Mouse (Mus musculus) cerebellum, postnatal 4 days (tissue): ENCODE results near the gene Hey2.

ENCODE experiments used
- DNase-seq, 2 experiments: peaks; one replicate each; pipeline ENCODE4 v3.0.0; 2022; ENCODE audit warnings: low spot score in 2 of 2, mixed read lengths in 1 of 2

The Hey2 gene

DNA sequence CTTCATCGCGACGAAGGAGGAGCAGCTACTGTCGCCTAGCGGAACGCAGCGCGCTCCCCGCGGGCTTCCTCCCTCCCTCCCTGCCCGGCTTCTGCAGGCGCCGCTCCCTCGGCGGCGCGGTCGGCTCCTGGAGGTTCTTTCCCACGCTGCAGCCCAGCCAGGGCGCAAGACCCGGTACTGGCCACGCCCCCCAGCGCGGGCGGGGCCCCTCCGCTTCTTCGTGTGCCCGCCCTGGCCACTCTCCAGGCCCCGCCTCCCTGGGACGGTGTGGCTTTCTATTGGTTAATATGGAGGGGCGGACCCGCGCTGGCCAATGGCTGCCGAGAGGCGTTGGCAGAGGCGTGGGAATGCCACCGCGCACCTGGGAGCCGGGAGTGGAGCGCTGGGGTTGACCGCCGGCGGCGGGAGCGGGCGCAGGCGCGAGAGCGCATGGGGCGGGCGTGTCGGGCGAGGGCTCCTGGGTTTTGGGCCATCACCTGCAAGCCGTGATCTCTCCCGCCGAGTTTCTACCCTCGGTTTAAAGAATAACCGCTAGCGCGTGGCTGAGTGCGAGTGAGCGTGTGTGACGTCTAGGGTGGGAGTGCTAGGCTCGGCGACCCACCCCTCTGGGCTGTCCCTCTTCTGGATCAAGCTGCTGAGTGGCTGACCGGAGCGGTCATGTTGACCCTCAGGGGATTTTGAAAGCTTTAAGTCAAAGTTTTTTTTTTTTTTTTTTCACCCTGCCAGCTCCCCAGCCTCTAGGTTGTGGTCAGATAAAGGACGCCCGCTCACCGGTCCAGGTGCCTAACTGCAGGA is at the start of gene Hey2:
Gene Hey2, minus strand, starts transcription at position 159 of the 795 bp plus-strand sequence.
- peak; percentile 97 to 99 for DNase-seq

DNA sequence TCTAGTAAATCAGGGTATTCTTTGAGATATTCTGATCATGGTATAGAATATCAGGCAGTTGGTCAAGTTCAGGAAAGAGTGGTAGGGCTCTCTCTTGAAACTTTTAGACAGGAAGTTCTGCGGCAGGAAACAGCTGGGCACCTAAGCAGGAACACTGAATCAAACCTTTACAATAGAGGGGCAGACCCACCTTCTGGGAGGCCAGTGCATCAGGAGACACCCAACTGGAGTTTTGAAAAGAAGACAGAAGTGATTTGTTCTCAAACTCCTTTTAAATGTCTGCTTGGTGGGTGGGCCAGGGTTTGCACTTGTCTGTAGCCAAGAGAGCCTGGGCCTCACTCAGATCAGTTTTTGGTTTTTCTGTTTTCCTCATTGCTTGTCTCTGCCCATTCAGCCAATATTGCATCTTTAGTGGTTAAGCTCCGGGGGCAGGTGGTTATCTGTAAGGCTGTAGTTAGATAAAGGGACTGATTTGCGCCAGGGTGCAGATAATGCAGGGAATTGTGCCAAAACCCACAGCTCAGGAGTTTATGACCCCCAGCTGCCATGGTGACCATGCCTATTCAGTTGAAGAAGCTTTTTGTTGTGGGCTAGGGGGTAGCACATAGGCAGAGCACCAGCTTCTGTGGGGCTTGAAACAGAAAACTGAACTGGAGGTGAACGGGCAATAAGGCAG is 40.6 kb upstream of the Hey2 start:
- no peak for DNase-seq

DNA sequence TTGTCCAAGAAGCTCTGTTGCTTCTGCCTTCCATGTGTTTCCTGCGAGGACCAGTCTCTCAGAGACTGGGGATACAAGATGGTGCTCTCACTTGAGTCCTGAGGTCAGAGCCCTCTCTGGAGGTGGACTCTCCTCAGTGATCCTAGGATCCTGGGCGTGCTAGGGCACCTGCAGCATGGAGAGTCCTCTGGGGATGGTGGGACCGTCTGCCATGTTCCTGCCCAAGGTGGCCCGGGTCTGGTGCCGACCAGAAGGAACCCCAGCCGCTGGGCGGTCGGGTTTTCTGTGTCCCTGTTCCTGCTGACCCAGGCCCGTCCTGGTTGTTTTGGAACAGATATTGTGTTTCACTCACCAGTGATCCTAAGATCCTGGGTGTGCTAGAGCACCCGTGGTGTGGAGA is 38.5 kb upstream of the Hey2 start:
- DNase-seq: no peak

DNA sequence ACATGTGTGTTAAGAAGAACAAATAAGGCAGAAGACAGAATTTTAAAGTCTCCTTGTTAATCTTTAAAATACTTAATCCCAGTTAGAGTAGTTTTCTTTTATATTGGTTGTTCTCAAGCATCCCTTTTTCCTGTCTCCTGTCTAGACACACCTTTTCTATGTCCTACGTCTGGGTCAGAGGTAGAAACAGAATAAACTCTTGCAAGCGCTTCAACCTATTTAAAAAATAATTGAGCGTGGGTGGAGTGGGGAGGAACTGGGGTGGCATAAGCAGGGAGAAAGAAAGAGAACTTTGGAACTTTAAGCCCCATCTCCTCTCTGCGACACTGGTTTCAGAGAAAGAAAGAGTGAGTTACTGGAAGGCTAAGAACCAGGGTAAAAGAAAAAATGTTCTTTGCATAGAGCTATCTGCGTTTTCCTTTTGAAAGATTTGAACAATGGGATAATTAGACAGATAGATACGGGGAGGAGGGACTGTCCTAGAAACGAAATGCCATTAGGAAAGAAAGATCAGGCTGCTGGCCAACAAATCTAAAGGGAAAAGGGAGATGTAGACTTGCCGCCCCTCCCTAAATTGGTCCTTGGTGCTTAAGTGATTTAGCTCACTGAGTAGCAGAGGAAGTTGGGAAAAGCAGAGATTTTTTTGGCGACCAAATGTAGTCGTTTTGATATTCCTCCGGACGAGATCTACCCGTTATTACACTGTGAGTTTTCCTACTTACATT is 2.7 kb upstream of the Hey2 start:
- no peak for DNase-seq

DNA sequence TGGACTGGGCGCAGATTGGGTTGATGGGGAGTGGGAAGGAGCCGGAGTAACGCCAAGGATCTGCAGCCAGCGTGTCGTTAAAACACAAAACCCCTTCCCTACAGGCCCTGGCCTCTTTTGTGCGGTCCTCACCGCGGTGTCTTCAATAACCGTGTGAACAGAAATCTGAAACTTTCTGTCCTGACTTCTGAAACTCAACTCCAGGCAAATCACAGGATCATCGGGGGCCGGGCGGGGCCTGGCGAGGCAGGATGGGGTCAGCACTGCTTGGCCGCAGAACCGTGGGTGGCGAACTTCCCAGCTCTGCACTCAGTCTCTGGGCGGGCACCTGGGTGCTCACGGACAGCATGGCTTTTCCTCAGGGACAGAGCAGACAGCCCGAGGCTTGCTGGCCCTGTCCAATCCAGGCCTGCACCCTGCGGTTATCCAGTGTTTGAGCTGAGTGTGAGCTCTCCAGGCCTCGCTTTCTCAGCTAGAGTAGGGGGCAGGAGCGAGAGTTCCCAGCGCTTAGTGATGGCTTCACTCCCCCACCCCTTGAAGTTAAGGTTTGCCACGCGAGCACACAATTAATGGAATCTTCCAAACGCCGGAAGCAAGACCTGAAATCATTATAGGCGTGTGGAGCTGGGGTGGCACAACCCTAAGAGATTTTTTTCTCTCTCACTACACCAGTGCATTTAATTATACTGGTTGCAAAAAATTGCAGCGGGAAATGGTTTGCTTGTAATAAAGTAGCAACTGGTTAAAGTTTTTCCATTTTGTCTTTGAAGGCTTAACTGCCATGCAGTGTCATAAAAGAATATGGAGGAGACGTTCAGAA is 1.8 kb upstream of the Hey2 start:
- peak; percentile 21 to 22 for DNase-seq

DNA sequence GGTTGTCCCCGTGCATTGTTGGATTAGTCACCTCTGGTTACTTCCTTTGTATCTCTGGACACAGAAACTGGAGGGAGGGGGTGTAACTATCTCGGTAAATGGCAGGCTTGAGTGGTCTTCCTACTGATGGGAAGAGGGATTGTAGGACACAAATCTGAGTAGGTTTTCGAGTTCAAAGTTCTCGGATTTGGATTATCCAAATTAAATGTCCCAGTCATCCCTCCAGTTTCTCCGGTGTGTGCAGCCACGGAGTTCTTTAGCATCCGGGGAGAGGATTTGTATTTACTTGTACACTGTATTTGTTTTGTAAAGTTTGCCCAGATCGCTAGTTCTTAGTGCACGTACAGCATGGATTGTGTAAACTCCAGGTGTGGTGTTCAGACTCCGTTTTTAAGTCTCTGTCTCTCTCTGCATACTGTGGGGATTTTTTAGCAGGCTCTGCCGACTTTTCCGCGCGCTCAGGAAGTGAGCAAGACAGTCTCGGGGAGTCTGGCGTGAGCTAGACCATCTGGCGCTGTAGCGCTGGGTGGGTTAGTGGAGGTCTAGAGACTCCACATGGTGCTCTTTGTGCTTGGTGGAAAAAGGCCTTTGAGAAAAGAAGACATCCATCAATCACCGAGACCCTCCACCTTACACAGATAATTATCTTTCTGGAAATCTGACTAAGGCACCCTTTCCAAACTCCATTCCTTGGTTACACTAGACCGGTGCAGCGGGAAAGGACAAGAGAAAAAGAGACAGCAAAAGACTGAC is 1.0 kb upstream of the Hey2 start:
- peak in 1 of 2 experiments; percentile 24 for DNase-seq

DNA sequence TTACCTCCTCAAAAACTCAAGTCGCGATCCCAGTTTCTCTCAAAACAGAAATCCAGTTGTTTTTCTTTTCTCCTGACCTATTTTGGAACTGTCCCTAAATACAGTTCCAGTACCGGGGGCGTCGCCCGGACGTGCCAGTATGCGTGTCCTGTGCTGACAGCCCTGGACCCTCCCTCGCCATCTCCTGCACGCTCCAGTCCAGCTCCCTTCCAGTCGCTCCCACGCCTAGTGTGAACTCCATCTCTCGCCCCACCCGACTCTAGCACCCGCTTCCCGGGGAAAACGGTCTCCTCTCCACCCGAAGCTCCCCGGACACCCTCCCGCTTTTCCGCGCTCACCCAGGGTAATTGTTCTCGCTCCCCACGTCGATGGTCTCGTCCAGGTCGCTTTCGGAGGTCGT is 373 bp downstream of the Hey2 start:
- DNase-seq: no peak

DNA sequence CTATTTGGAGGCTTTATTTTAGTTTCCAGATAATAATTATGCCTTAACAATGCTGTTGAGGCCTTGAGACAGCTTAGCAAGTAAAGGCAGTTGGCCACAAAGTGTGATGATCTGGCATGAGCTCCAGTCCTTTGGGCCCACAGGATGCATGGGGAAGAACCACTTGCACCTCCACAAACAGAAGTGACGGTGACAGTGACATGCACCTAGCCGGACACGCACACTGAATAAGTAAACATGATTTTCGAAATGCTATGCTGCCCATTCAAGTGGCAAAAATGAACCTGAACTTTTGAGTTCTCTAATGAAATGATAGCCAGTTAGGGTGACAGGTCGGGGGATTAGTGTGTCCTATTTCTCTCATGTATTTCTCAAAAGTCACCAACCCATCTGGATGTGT is 1.8 kb downstream of the Hey2 start:
- no peak for DNase-seq

DNA sequence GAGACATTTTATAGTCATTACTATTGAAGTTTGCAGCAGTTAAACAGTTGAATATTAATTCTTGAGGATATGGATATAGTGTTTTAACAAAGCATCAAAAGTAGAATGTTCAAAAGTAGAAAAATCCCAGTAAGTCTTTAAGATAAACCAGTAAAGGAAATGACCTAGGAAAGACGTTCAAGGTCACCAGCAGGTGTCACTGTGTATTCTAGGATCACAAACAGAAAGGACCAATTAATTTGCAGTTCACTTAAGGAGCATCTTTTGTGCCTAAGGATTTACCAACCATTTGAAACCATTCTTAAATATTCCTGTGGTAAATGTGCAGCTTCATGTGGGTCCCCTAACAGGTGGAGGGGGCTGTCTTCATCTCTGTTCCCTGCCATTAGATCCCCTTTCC is 4.4 kb downstream of the Hey2 start:
- DNase-seq: no peak

DNA sequence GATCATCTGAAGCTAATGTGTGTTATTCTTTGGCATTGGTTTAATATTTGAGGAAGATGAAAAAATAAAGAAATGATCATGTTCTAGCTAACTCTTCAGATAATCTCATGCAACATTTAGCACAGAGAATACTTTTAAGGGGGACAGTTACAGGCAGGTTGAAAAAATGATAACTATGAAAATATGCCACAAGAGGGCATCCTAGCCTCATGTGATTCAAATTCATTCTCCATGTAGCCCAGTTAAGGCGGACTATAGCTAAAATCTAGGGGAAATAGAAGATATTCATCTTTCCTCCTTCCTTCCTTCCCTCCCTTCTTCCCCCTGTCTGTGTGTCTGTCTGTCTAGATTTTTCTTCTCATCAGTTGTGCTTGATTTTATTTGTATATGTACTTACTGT is 17.6 kb downstream of the Hey2 start:
- no peak for DNase-seq

DNA sequence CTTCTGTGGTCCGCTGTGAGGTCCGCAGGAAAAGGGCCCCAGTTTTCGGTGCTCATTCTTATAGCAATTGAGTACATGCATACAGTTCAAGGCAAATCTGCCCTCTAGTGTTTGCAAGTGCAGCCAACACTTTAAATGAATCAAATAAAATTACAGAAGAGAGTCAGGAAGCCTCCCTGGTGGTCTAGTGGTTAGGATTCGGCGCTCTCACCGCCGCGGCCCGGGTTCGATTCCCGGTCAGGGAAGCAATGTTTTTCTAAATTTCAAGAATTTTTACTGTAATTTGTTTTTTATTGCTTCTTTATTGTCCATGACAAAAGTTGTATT is 31.7 kb downstream of the Hey2 start:
- DNase-seq: peak; percentile 57 to 83

DNA sequence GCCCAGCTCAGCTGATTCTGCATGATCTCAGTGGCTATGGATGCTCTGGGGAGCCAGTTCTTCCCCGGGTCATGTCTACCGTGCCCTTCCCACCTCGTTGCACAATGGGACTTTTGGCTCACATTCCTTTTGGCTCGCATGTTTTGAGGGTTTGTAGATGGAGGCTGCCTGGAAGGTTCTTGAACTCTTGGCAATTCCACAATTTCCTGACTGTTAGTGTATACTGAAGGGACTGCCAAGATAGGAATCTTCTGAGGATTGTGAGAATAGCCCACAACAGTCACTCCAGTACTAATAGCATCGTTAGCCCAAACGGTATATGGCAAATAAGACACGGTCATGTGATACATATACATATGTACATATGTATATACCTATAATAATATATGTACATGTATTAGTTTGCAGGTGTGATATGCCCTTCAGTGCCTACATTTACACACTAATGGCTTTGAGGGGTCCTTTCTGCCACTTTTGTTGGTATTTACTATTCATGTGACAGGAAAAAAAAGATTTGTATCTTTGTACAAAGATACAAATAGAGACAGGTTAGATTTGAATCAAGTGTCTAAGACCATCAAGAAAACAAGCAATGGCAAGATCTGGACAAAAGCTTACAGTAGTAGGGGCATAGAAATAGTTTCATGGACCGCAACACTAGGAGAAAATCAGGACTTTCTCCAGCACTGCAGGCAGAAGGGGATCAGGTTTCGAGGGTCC is 32.2 kb downstream of the Hey2 start:
- no peak for DNase-seq

DNA sequence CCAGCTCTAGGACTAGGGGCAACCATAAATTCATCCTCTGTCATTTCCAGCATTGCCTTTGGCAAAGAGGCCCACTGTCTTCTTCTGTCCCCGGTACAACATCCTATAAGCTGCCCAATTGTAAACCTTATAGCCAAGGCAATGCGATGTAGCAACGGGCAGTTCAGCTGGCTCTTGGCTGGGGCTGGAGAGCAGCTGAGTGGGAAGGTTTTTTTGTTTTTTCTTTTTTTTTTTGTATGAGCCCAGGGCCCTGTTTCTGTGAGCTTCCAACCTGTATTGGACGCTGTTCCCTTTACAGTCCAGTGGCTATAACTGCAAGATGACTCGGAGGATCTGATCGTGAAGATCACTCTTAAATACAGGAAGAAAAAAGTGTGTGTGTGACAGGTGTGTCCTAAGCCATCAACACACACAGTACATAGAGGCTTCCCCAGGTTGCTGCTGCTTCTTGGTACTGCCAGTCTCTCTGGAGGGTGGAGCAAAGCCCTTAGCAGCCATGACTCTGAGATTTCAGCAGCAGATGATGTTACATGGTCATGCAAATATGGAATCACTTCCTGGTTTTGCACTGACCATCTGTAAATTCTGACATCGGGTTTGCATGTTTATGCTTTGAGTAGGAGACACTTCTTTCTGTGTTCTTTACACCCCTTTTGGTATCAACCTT is 38.9 kb downstream of the Hey2 start:
- DNase-seq: no peak

DNA sequence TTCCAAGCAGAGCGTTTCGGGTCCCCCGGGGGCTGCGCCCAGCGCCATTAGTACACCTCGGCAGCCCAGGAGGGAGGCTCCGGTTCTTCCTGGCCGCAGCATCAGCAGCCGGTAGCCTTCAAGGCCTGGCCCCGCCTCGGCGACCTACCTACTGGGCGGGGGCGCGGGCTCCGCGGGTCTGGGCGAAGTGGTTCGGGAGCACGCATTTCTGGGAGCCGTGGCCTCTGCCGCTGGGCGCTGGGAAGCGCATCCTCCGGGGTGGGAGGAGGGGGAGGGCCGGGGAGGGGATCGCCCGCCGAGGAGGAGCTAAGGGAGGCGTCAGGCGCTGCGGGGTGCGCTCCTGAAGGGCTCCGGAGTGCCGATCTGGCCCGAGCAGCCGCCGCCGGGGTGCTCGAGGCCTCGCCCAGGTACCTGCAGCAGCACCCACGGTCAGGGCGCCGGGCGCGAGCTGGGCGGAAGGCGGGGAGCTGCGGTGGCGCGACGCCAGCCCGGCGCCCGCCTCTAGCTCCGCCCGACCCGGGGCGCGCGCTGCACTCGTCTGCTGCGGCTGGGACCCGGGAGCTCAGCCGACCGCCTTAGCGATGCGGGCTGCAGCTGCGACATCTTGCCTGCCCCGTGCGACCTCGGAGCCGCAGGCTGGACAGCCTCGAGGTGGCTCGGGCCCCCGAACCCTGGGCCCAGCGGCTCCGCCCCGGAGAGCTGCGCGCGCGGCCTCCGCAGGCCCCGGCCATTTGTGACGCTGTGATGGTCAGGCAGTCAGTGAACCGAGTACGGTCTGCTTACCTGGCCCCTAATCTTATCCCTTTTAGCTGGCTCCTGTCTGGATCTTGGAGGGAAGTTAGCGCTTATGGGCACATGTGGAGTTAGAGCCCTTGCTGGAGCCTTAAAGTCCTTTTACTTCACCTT is 39.7 kb downstream of the Hey2 start, which contains the start of gene Ncoa7:
Gene Ncoa7, minus strand, starts transcription at position 646 of the 906 bp plus-strand sequence.
- peak; percentile 61 to 78 for DNase-seq

DNA sequence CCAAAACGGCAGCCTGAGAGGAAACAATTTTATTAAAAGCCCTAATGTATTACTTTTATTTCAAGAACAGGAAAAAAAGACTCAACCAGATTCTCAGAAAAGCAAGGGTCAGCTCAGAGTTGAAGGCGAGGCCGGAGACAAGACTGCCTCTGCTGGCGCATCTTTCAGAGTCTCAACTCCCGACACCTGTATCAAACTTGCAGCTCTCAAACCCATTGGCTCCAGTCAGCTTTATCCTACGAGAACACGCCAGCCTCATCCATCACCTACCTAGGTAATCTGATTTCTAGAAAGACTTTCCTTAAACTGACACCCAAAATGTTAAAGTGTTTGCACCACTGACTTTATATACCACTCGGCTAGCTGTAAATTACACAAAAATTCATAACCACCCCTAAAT is 40.6 kb downstream of the Hey2 start:
- peak in 1 of 2 experiments; percentile 18 for DNase-seq

DNA sequence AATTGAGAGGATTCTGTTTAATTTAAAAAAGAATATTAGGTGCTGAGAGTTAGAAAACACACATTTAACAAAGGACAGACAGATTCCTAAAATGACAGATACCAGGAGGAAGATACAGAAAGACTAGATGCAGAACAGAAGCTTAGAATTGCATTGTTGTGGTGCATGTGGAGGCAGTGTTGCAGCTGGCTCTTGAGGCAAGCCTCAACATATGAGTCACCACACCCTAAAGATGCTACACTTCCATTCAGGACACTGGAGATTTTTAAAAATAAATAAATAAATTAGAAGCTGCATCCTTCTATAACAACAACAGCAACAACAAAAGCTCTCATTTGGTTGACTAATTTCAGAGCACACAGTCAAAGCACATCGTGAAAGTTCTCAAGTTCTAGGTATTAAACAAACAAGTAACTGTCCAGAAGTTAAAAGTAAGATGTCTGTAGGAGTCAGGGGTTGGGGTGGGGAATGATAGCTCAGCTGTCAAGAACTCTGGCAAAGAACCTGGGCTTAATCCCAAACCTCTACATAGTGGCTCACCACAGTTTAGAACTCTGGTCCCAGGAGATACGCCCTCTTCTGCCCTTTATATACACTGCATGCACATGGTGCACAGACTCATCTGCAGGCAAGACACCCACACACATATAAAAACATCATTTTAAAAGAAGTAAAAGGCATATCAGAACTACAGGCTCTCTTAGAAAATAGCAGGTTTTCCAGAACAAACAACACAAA is 42.7 kb downstream of the Hey2 start:
- DNase-seq: no peak

DNA sequence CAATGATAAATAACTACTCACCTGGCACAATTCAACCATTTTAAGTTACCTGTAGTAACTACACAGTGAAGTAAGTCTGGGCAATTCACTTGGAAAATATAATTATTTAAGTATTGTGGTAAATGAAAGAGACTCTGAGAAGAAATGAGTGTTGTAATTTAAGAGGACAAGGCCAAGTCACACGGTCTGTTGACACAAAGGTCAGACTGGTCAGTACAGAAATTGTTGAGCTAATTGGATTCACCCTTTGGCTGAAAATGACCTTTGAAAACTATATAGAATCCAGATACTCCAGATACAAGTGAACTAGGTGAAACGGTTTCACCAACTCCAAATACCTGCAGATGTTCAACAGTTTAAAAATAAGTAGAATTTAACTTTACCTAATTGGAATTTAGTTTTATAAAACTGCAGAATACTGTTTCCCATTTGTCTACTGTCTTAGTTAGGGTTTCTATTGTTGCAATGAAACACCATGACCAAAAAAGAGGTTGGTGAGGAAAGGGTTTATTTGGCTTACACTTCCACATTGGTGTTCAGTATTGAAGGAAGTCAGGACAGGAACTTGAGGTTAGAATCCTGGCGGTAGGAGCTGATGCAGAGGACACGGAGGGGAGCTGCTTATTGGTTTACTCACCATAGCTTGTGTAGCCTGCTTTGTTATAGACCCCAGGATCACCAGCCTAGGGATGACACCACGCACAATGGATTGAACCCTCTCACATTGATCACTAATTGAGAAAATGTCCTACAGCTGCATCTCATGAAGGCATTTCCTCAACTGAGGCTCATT is 45.9 kb downstream of the Hey2 start:
- no peak for DNase-seq
